Mouse (Mus musculus): ENCODE data around the gene Mgme1.
A peak's percentile ranks its signal among the peaks of the same experiment; 100 is the strongest.

The Mgme1 gene

DNA sequence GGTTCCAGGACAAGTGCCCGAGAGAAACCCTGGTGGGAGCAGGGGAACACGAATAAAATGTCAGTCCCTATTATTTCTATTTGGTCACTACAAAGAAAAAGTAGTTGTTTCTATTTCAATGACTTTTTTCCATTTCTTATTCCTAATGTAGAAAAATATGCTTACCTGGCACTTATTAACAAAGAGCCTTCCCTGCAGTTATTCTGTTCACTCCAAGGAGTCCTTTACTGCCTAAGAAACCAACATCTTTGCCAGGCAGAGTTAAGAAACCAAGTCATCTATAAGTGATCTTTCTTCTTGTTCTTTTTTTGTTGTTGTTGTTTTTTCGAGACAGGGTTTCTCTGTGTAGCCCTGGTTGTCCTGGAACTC, 5.4 kb upstream of the Mgme1 start:
- DNase-seq: no peak

- DNase-seq: no peak
Observed at GRCm38 (mm10) chr2:144265916-144266683, 4.4 kb upstream of the Mgme1 start.

GRCm38 (mm10) chr2:144267004-144267730, 3.3 kb upstream of the Mgme1 start:
- DNase-seq: no peak

DNA sequence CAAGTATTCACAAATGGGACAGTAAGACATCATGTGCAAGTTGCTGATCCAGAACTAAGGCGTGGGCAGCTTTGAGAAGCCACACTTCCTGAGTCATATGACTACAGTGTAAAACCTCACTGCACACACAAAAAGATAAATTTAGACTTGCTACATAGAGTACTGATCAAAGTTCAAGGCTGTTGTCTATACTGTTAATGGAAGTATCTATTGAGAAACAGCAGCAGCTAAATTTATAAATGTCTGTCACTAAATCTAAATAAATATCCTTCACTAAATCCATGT, 2.8 kb upstream of the Mgme1 start:
- DNase-seq: no peak

DNA sequence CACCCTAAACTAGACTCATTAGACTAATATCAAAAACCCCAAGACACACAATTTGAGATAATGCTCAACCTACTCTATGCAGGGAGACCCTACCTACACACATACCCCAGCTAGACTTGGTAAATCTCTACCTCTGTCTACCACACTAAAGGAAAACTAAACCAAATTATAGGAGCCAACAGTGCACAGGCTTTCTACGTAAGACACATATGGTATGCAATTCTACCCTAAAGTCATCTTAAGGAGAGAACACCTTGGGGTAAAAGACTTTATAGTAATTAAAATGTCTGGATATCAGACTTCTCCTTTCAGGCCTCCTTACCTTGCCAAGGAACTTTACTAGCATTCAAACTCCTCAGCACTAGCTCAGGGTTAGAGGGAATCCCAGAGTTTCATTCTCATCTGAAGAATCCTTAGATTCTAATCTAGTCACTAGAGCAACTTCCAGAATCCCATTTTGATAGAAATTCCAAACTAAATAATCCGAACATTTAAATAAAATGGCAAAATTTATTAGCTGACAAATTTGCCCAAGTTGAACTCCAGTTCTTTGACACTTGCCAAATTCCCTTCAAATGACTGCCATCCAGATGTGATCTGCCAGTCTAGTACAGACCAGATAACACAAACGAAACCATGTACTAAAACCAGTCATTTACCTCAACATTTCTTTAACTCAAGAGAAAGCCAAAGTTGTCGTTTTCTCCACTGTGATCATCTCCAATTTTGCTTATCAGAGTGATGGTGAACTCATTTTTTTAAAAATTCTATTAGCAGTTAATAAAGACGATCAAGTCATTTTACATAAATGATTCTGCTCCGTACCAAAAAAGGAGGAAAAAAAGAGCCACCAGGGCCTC, 1.8 kb upstream of the Mgme1 start:
- no peak for DNase-seq

DNA sequence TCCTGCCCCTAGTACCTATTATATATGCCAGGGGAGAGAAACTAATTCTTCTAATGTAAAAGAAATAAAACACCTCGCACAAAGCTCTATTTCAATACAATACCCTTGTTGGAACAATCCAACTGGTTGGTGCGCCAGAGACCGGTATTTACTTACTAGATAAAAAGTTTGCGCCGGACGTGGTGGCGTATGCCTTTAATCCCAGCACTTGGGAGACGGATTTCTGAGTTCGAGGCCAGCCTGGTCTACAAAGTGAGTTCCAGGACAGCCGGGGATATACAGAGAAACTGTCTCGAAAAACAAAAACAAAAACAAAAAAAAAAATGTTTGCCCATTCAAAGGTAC, 1.2 kb upstream of the Mgme1 start:
- DNase-seq: peak; percentile 51

DNA sequence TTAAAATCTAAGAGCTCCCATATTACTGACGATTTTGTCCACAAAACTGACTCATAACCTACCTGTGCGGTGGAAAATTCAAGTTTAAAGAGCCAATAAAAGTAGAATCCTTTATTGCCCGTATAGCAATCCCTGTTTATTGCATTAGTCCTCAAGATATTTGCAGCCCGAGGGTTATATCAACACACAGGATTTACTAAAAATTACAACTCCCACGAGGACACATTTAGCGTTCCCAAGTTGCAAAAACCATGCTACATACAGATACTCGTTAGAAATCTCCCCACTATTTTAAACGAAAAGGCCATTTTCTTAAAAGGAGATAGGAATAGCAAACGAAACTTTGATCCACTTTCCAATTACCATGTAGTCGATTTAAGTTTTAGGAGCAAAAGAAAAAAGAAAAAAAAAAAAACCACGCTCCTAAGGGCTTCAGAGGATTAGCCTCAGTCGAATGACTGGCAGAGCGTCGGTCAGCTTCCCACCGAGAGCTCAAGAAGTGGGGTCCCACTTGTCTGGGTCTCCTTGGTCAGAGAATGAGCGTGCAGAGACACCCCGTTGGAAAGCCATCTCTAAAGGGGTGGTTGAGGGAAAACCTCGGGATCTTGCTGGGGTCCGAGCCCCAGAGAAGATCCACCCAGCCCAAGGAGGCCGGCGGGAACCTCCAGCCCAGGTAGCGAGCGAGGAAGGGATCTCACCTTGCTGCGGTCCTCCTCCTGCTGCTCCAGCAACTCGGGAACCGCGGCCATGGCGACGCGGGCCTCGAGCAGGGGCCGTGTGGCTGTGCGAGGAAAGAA, 586 bp upstream of the Mgme1 start:
- DNase-seq: no peak

- DNase-seq: no peak
Observed at GRCm38 (mm10) chr2:144272088-144272487, 1.6 kb downstream of the Mgme1 start.

DNA sequence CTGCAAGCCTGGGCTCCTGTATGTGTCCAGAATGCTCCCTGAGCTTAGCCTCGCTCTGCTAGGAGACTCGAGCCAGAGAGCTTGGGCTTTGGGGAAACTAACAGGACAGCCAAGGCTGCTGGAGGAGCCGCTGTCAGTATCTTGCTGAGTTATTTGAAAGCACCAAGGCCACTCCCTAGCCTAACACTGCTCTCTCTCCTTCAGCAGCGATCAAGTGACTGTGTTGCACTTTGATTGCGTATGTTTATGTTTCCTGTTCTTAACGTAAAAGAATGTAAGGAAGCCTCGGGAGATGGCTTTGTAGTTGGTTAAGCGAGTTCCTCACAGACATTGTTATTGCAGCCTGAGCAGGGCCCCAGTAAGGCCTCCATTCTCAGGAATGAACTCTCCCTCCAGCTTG, 4.3 kb downstream of the Mgme1 start:
- no peak for DNase-seq

DNA sequence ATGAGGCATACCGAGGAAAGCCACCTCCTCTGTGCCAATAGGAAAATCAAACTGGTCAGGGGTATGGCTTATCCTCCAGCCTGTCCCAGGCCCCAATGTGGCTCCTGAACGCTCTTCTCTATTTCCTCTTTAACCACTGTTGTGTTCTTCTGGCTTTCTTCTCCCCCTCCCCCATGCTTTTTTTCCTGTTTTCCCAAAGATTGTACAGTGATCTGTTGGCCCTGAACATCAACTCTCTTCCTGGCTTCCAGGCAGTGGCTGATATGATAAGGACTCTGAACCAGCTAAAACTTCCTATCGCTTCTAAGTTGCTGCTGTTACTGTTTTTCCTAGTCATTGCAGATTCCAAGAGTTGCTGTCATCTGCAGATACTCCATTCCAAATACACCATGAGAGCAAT, 6.4 kb downstream of the Mgme1 start:
- DNase-seq: no peak

GRCm38 (mm10) chr2:144279742-144280141, 9.3 kb downstream of the Mgme1 start:
- no peak for DNase-seq

GRCm38 (mm10) chr2:144280568-144280967, 10.1 kb downstream of the Mgme1 start:
- no peak for DNase-seq

DNA sequence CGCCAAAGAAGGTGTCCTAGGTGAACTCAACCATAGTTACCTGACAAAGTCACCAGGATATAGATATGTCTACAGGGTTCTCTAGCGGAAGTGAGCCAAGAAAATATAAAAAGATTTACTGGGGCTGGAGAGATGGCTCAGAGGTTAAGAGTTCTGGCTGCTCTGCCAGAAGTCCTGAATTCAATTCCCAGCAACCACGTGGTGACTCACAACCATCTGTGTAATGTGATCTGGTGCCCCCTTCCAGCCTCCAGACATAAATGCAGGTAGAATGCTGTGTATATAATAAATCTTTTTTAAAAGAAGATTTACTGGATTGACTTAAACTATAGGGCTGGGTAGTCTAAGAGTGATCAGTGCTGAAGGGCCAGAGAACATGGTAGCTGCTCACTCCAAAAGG, 11.0 kb downstream of the Mgme1 start:
- DNase-seq: no peak

- DNase-seq: no peak
Observed at GRCm38 (mm10) chr2:144290321-144290720, 19.9 kb downstream of the Mgme1 start.

DNA sequence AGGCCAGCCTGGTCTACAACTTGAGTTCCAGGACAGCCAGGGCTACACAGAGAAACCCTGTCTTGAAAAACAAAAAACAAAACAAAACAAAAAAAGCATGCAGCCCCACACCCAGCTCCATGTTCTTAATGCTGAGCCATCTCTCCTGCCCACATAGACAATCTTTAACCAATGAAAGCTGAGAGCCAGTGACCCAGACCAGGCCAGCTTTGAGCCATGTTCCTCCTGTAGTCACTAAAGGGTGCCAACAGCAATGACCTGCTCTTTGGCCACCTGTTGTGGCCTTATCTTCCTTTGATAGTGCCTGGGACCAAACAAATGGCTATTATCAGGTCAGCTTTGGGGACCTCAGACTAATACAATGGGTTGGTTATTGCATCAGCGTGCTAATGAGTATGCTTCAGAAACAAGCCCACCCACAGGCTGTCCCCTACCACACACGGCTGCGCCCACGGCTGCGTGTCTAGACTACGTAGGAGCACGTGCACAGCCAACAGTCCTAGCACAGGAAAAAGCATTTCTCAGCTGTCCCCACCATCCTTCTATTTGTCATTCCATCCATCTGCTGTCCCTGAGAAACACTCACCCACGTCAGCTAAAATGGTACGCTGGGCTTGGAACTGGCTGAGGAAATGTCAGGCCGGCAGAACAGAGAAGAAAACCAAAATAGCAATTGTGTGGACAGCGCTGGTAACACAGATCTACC, 21.3 kb downstream of the Mgme1 start:
- no peak for DNase-seq

DNA sequence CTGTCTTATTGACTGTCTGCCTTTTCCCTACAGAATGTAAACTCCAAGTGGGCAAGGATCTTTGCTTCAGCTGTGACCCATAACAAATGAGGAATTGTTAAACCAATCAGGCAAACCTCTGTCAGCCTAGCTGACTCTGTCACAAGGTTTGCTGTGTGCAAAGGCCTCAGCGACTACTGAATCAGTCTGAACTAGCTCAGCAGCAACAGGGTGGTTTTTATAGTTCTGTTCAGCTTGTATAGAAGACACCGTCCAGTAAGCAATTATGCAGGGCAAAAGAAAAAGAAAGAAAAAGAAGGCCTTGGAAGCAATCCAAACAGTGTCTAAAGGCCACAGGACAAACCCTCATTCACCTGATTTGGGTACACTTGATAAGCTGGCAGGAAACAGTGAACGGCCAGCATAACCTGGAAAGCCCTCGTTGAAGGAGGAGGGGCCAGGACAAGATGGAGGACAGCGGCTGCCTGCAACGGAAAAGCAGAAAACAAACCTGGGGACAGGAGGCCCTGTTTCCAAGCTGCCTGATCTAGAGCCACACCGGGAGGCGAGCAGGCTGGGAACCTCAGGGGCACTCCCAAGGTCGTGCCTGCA, 24.8 kb downstream of the Mgme1 start:
- DNase-seq: no peak

DNA sequence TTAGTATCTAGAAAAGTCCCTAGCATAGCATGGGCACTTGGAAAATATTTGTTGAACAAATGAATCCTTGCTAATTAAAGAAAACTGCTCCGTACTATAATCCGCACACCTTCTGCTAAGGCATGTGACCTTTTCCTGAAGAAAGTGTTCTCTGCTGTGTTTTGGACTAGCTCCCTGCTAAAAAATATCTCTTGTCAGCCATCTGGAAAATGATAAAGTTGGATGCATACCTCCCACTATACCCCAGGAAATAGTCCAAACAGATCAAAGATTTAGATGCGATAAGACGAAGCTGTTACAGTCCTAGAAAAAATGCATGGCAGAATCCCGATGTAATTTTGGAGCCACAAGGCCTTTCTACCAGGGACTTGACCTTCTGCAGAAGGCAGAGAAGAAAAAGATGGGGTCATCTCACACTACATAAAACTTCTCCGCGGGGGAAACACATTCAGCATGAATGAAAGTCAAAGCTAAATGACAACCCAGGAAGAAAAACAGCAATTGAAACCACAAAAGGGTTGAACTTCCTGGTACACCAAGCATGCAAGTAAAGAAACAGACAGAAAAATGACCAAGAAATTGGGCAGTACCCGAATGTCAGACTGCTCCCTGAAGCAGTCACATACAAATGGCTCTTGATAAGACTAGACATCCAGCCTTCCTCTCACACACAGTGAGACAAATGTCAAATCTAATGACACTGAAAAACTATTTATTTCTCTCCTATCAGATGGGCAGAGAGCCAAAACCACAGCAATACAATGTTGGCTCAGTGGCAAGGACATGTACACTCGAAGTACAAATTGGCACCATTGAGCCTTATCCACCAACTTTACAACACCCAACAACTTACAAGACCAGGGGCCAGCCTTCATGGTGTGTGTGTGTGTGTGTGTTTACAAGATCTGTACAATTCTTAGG, 29.5 kb downstream of the Mgme1 start:
- DNase-seq: no peak

DNA sequence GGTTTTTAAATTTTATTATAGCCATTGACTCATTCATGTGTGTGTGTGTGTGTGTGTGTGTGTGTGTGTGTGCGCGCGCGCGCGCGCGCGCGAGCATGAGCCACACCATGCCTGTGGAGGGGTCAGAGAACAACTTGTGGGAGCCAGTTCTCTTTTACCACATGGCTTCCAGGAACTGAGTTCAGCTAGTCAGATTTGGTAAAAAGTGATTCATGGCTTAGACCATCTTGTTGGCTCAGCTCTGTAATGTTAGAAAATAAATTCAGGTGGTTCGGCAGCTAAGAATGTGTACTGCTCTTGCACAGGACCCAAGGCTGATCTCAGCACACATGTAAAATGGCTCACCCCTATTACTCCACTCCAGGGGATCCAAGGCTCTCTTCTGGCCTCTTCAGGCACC, 30.6 kb downstream of the Mgme1 start:
- DNase-seq: no peak

DNA sequence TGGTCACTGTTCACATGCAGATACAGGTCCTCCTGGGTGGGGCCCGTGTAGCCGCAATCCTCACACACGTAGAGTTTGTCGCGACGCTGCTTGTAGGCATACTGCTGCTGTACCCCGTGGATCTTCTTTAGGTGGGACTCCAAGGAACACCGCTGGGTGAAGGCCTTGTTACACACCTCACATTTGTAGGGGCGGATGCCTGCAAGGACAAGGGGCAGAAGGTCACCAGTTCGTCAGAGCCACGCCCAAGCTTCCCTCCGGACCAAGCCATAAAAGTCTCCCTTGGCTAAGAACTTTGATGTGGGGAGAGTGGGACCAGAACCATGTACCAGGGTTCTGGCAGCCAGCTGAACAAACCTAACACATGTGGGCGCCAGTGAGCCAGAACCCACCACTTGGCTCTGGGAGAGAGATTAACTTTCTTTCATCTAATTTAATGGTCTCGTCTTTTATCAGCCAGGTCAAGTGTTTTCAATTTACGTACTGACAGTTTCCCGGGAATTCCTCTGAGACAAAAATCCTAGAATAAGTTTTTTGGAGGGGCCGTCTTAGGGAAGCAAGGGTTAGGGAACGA, 35.3 kb downstream of the Mgme1 start:
- DNase-seq: no peak

GRCm38 (mm10) chr2:144308561-144308960, 38.1 kb downstream of the Mgme1 start:
- DNase-seq: no peak

GRCm38 (mm10) chr2:144310273-144310672, 39.8 kb downstream of the Mgme1 start:
- DNase-seq: no peak

All from liver (tissue).